Mouse (Mus musculus) cerebellum, postnatal 10 days (tissue): ENCODE measurements around the gene Slx4.

Experiments used
- DNase-seq, 2 experiments: peaks; one replicate each; pipeline ENCODE4 v3.0.0; 2021; ENCODE audit warnings: mixed read lengths in 2 of 2

The Slx4 gene

DNA sequence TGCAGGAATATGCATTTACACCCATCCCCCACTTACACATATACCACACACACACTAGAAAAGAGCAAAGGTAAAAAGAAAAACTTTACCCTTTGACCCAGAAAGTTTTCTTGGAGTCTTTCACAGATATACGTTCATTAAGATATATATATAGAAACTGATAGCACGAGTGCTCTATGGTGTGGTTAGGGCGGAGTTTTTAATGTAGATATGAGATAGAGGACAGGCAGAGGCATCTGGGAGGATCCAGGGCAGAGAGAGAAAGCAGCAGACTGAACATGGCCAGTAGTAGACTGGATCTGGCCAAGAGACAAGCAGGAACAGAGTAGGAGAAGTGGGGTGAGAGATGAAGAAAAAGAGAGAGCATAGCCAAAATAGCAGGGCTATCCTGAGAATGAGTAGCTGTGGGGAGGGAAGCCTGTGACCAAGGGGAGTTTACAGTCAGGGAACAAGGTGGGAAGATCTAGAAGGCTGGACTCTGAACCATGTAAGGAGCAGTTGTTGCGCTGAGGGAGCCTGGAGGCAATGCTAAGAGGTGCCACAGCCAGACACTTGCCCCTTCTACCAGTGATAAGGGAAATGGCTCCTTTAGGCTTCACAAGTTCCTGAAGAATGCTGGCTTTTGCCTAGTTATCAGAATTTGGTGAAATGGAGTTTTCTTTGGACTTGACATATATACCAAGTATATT, 9.5 kb upstream of the Slx4 start:
- DNase-seq, result no peak

GRCm38 (mm10) chr16:3988410-3988809, 15.2 kb downstream of the Slx4 start:
- no peak for DNase-seq

- DNase-seq, result no peak
Observed at GRCm38 (mm10) chr16:3983146-3983700, 20.3 kb downstream of the Slx4 start.

DNA sequence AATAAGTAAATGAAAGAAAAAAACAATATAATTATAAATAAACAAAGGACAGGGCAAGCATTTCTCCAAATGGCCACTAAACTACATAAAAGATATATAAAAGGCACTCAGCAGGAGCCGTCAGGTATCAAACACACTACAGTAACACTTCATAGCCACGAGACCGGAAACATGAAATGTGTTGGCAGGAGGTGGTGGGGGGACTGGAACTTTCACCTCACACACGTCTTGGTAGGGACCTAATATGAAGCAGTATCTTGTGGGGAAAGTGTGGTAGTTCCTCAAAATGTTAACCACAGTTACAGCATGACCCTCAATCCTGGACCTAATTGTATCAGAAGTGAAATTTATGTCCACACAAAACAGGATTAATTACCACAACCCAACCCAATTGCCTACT, 21.4 kb downstream of the Slx4 start:
- DNase-seq, result no peak

DNA sequence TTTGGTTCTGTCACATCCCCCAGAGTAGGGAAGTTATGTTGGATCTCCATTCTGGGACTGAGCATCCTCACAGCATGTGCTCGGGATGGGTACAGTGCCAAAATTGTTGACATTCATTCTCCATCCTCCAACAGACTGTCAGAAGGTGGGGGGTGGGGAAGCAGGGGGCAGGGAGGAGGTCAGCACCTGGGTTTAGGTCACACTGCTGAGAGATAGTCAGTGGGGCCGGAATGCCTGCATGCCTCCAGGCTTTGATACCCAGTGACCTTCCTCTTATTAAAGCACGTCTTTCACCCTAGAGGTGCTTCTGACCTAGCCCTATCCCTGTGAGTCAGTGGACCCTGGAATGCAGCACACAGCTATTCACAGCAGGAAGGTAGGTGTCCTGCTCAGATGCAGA, 26.9 kb downstream of the Slx4 start:
- DNase-seq, result no peak

DNA sequence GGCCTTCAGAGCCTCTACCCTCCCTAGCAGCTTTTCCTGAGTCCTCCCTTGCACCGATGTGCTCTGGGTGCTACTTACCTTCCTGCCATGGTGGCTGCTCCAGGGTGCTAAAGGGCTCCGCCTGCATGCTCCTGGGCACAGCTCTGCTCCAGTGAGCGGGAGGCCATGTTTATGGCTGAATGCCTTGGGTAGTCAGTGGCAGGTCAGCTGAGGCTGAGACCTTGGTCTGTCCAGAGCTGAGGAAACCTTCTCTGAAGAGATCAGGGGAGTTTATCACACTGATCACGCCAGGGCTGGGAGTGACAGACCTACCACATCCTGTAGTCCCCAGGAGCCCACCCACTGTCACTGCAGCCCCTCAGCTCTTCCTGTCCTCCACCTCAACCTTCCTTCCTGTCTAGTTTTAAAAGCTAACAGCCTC, 27.3 kb downstream of the Slx4 start, which contains the start of gene Nlrc3:
Gene Nlrc3 (minus strand): TSS at position 382 of the 421 bp plus-strand sequence.
- DNase-seq, result no peak

DNA sequence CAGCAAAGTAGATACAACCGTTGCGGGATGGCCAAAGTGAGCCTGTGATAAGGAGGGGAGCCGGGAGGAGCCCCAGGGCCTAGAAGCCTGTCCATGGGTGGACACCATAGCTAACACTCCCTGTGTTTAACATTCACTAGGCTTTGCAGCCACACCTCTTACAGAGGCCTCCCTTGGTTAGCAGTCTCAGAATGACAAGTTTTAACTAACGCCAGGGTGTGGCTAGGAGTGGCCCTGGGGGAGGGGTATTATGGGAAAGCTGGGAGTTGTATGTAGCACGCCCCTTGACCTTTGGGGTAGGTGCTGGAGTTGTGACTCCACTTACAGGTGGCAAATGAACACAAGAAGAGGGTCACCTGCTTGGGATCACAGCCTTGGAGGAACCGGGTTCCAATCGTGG, 27.9 kb downstream of the Slx4 start:
- no peak for DNase-seq

DNA sequence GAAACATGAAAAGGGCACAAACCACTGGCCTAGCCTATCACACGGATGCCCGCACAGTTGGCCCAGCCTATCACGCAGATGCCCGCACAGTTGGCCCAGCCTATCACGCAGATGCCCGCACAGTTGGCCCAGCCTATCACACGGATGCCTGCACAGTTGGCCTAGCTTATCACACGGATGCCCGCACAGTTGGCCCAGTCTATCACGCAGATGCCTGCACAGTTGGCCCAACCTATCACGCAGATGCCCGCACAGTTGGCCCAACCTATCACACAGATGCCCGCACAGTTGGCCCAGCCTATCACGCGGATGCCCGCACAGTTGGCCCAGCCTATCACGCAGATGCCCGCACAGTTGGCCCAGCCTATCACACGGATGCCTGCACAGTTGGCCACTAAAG, 29.1 kb downstream of the Slx4 start:
- peak; percentile 54 to 69 for DNase-seq

- DNase-seq, result no peak
Observed at GRCm38 (mm10) chr16:3965534-3965933, 38.0 kb downstream of the Slx4 start.

- peak; percentile 53 to 59 for DNase-seq
Observed at GRCm38 (mm10) chr16:3964990-3965389, 38.6 kb downstream of the Slx4 start.

DNA sequence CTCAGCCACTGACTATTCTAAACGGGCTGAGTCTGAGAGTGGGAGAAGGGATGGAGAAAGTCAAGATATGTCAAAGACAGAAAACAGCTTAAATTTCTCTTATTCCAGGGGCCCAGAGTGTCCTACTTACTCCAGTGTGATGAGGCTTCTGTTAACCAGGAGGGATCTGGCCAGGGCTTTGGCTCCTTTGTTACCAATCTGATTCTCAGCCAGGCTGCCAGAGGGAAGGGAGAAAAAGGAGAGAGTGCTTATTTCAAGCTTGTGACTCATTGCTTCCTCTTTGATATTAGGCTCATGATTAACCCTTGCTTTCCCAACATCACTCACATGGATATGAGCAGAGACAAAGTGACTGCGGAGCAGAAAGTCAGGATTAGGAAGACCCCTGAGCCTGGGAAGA, 44.3 kb downstream of the Slx4 start:
- peak; percentile 42 to 43 for DNase-seq

GRCm38 (mm10) chr16:3956369-3956768, 47.2 kb downstream of the Slx4 start:
- no peak for DNase-seq

DNA sequence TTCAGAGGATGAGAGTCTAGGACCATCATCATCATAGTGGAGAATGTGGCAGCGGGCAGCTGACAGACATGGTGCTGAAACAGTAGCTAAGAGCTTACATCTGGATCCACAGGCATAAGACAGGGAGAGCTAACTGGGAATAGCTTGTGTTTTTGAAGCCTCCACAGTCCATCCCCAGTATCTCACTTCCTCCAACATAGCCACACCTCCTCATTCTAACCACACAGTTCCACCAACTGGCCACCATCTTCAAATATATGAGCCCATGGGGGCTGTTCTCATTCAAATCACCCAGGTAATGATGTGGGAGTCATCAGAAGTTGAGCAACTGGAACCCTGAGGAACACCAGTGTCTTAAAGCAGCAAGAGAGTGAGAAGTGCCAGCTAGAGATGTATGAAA, 52.4 kb downstream of the Slx4 start:
- no peak for DNase-seq

- DNase-seq, result no peak
Observed at GRCm38 (mm10) chr16:3934701-3935100, 68.9 kb downstream of the Slx4 start.

- no peak for DNase-seq
Observed at GRCm38 (mm10) chr16:3934091-3934490, 69.5 kb downstream of the Slx4 start.

DNA sequence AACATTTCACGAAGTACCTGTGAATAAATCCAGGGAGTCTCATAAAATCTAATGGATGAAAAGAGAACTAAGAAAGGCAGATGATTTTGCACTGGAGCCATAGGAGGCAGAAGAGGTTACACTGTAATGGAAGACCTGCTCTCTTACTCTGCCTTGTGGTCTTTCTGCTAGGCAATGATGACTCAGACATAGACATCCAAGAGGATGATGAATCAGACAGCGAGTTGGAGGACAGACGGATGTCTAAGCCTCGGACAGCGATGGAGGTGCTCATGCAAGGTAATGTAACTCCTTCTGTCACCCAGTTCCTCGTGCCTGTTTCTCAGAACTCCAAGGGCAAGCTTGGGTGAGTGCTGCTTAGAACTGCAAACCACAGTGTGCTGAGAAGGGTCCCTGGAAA, 70.0 kb downstream of the Slx4 start:
- no peak for DNase-seq

GRCm38 (mm10) chr16:3929151-3929550, 74.4 kb downstream of the Slx4 start:
- no peak for DNase-seq
